Mouse (Mus musculus) stomach, embryonic 16.5 days (tissue): ENCODE results near the gene Rnf43. TPM values are rescaled to one million over a fixed set of nuclear protein-coding genes. Genes with fewer than 3 reads are reported as not detected.
A peak's percentile ranks its signal among the peaks of the same experiment; 100 is the strongest.

Experiments
- ATAC-seq: fragments of 200-750 bp; cut with Nextera tagmentation; 2 replicates; pipeline ENCODE4 v1.8.0; 2017; ENCODE audit warnings: moderate number of reproducible peaks, moderate TSS enrichment; ENCODE audit not compliant: insufficient read depth, low FRiP score
- H3K27ac ChIP-seq: fragments of 300-500 bp; sonication (generic); 2 replicates; pipeline ENCODE4 v1.5.1; 2014; ENCODE audit warnings: low read length
- H3K27me3 ChIP-seq: fragments of 300-500 bp; sonication (generic); 2 replicates; pipeline ENCODE4 v1.6.1; 2014; ENCODE audit warnings: low read length, control low read depth, mixed read lengths; ENCODE audit not compliant: control insufficient read depth, insufficient read depth
- H3K36me3 ChIP-seq: fragments of 300-500 bp; sonication (generic); 2 replicates; pipeline ENCODE4 v1.6.1; 2014; ENCODE audit warnings: low read length; ENCODE audit not compliant: control insufficient read depth, insufficient read depth
- H3K4me1 ChIP-seq: fragments of 300-500 bp; sonication (generic); 2 replicates; pipeline ENCODE4 v1.6.1; 2014; ENCODE audit warnings: low read length, control low read depth, mixed read lengths; ENCODE audit not compliant: control insufficient read depth, insufficient read depth
- H3K4me2 ChIP-seq: fragments of 300-500 bp; sonication (generic); 2 replicates; pipeline ENCODE4 v1.6.1; 2014; ENCODE audit warnings: low read depth, low read length, mixed read lengths
- H3K4me3 ChIP-seq: fragments of 300-500 bp; sonication (generic); replicated peaks from 2 replicates; pipeline ENCODE4 v1.5.1; 2014; ENCODE audit warnings: mild to moderate bottlenecking, low read length
- H3K9ac ChIP-seq: fragments of 300-500 bp; sonication (generic); 2 replicates; pipeline ENCODE4 v1.6.1; 2014; ENCODE audit warnings: low read length
- H3K9me3 ChIP-seq: fragments of 300-500 bp; sonication (generic); replicated peaks from 2 replicates; pipeline ENCODE4 v1.6.1; 2016; ENCODE audit warnings: low read length, control low read depth; ENCODE audit not compliant: control insufficient read depth
- WGBS: fragments of 180-500 bp; shearing (Covaris S2); extraction: QIAGEN DNeasy Blood & Tissue Kit; methylation state at CpG from one replicate; pipeline ENCODE4 v1.1.7; 2014; 5-methylcytosine and 5-hydroxymethylcytosine counted together
- polyA plus RNA-seq: library from polyadenylated mRNA; unstranded; fragments of >200 nt; fragmentation: Nextera tagmentation; extraction: Ambion mirVana; gene quantifications from 2 replicates; pipeline ENCODE4 v1.2.1, GENCODE M21; 2015

The Rnf43 gene
- polyA plus RNA-seq, 1 experiment from 2014 or later = 14.7 TPM

DNA sequence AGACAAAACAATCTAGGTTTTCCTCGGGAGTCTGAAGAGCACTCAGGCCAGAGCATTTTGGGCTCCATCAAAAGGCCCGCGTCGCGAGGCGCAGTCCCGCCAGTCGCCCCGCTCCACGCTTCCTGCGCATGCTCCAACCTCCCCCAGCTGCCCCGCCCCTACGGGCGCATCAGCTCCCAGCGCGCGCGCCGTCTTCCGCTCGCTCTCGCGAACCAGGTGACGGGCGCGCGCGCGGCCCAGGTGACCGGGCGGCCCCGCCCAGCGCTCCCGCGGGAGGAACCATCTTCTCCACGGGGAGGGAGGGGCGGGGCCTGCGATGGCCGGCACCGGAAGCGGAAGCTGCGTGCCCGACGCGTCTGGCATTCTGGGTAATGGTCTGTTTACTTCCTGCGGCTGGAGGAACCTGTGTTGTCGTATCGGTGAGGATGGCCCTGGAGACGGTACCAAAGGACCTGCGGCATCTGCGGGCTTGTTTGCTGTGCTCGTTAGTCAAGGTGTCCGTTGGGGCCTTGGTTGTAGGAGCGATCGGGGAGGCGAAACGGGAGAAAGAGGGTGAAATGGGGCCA lies 74.7 kb downstream of the Rnf43 start, which contains the start of gene Supt4a:
TSS of gene Supt4a (plus strand) at position 378 of the 566 bp plus-strand sequence.
- peak within 1 kb of the TSS; percentile 85 for H3K4me3 ChIP-seq
- WGBS = under 1% methylated on average over 57 of the region's 57 CpGs
- H3K9ac ChIP-seq = peak within 1 kb of the TSS; percentile 82
- peak within 1 kb of the TSS; percentile 78 for H3K4me2 ChIP-seq
- no peaks in the 10 kb centered on the region for H3K9me3 ChIP-seq
- ATAC-seq = peak; percentile 94
- peaks cover 5% of the 10 kb centered on the region; the same call in 1 of the 2 replicates for H3K36me3 ChIP-seq
- no peaks in the 10 kb centered on the region for H3K27me3 ChIP-seq
- peak within 1 kb of the TSS; percentile 75 for H3K27ac ChIP-seq
- H3K4me1 ChIP-seq = peaks cover 7% of the 10 kb centered on the region

GRCm38 (mm10) chr11:87743691-87744090 lies 81.2 kb downstream of the Rnf43 start:
- Histone ChIP-seq H3K4me2 (no peak overlapping the region), H3K9ac (no peak overlapping the region), H3K36me3 (peaks cover 9% of the 10 kb centered on the region; the same call in 1 of the 2 replicates), H3K4me1 (peaks cover 3% of the 10 kb centered on the region; the same call in 1 of the 2 replicates), H3K9me3 (no peaks in the 10 kb centered on the region), H3K27me3 (no peaks in the 10 kb centered on the region), H3K4me3 (no peak overlapping the region), H3K27ac (no peak overlapping the region)
- ATAC-seq = no peak
- 94% methylated on average over 3 of the region's 3 CpGs for WGBS

DNA sequence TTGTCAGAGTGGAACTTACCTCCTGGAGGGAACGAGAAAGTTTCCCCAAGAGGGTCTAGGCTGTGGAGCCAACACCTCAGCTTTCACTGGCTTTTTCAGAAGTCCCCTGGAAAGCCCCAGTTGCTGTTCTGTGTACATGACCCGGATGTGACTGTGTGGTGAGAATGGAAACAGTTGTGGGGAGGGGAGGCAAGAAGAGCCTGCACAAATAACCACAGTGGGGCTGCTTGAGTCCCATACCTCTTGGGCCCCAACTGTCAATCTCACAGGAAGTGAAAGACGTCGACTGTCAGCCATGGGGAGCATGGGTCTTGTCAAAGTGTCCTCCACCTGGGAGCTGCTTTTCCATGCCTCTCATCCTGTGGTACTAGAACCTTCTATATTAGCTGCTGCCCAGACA lies 82.4 kb downstream of the Rnf43 start:
- H3K4me2 ChIP-seq = no peak overlapping the region
- H3K36me3 ChIP-seq = peaks cover 9% of the 10 kb centered on the region; the same call in 1 of the 2 replicates
- H3K27me3 ChIP-seq = no peaks in the 10 kb centered on the region
- H3K27ac ChIP-seq = no peak overlapping the region
- WGBS = 72% methylated on average over 4 of the region's 4 CpGs
- peaks cover 15% of the 10 kb centered on the region; the same call in 1 of the 2 replicates for H3K4me1 ChIP-seq
- no peak overlapping the region for H3K4me3 ChIP-seq
- H3K9ac ChIP-seq = no peak overlapping the region
- ATAC-seq = no peak
- no peaks in the 10 kb centered on the region for H3K9me3 ChIP-seq

- WGBS = 64% methylated on average over 9 of the region's 9 CpGs
- Histone ChIP-seq H3K9me3 (no peaks in the 10 kb centered on the region), H3K9ac (no peak overlapping the region), H3K27ac (no peak overlapping the region), H3K4me2 (no peak overlapping the region), H3K36me3 (peaks cover 4% of the 10 kb centered on the region; the same call in 1 of the 2 replicates), H3K4me1 (peaks cover 15% of the 10 kb centered on the region; the same call in 1 of the 2 replicates), H3K27me3 (no peaks in the 10 kb centered on the region), H3K4me3 (no peak overlapping the region)
- no peak for ATAC-seq
Measured at GRCm38 (mm10) chr11:87745632-87746555, 83.4 kb downstream of the Rnf43 start.

- Histone ChIP-seq H3K4me2 (no peak overlapping the region), H3K36me3 (peaks cover 4% of the 10 kb centered on the region; the same call in 1 of the 2 replicates), H3K27ac (no peak overlapping the region), H3K9me3 (no peaks in the 10 kb centered on the region), H3K9ac (no peak overlapping the region), H3K4me3 (no peak overlapping the region), H3K4me1 (peaks cover 15% of the 10 kb centered on the region; the same call in 1 of the 2 replicates), H3K27me3 (no peaks in the 10 kb centered on the region)
- no peak for ATAC-seq
- 90% methylated on average over 4 of the region's 5 CpGs for WGBS
Measured at GRCm38 (mm10) chr11:87747312-87747711, 84.8 kb downstream of the Rnf43 start.

GRCm38 (mm10) chr11:87747716-87748115 lies 85.2 kb downstream of the Rnf43 start:
- 87% methylated on average over 7 of the region's 7 CpGs for WGBS

GRCm38 (mm10) chr11:87748132-87749119 lies 85.9 kb downstream of the Rnf43 start:
- Histone ChIP-seq H3K27me3 (no peaks in the 10 kb centered on the region), H3K9ac (peak overlapping the region; percentile 43), H3K27ac (peak overlapping the region; percentile 64; the same call in 1 of the 2 replicates), H3K4me1 (peaks cover 15% of the 10 kb centered on the region; the same call in 1 of the 2 replicates), H3K36me3 (peaks cover 4% of the 10 kb centered on the region; the same call in 1 of the 2 replicates), H3K4me2 (peak overlapping the region; percentile 43), H3K4me3 (peak overlapping the region; percentile 11), H3K9me3 (no peaks in the 10 kb centered on the region)
- ATAC-seq = 0 out of 2 replicates have a peak, but pooled peaks have one; percentile 37
- 25% methylated on average over 19 of the region's 19 CpGs for WGBS

More at GRCm38 (mm10) chr11:87747716-87748115, 85.2 kb downstream of the Rnf43 start:
- Histone ChIP-seq H3K9ac (no peak overlapping the region), H3K27me3 (no peaks in the 10 kb centered on the region), H3K4me2 (no peak overlapping the region), H3K36me3 (peaks cover 4% of the 10 kb centered on the region; the same call in 1 of the 2 replicates), H3K9me3 (no peaks in the 10 kb centered on the region), H3K4me3 (no peak overlapping the region), H3K27ac (no peak overlapping the region), H3K4me1 (peaks cover 15% of the 10 kb centered on the region; the same call in 1 of the 2 replicates)
- no peak for ATAC-seq
